In the genomic region with DNA sequence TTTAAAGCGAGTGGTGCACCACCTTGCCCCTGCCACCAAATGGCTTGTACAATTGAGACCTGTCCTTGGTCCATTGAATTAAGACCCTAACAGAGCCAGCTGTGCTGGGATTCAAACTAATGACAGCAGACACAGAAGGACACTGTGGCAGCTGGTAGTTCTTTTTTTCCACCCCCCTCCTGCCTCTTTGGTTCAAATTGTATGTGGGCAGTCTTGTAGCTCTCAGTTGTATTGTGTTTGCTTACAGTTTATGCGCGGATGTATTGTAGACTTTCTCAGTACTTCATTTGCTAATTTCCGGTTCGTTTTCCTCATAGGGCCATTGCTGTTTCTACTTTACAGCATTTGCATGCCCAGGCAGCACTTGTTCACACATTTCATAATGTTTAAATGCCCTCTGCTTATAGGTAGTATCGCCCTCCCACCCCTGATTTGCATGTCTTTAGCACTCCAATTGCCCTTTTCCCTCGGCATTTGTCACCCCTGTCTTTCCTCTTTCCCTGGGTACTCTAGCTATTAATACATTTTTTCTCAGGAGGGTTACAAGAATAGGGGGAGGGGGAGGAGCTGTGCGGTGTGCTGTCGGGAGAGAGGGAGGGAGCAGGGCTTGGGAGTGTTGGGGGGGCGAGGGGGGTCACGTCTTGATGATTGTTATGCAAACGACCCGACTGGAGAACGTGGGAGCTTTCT, we compare ENCODE assay signal across 9 mouse cellular contexts. TPM values are rescaled to one million over a fixed set of nuclear protein-coding genes. Genes with fewer than 3 reads are reported as not detected.
DNase-seq lines count a peak whose midpoint lies in the region; ATAC-seq lines count a peak whose summit lies in the region.
"Had no signal": no experiment of that assay in that cellular context is flagged by ENCODE, and none has a peak within 500 bp of the region (broad histone marks: within the 10 kb centered on the region; RNA-seq: fewer than 3 reads in every experiment).

No protein-coding gene starts in this region.

- no peaks in the 10 kb centered on the region for H3K27me3 ChIP-seq in lung, embryonic 15.5 days
- no peaks in the 10 kb centered on the region for H3K27me3 ChIP-seq in heart, embryonic 14.5 days (ENCODE audit: control insufficient read depth, insufficient read depth, low read length)
- H3K27me3 ChIP-seq in limb, embryonic 15.5 days, result no peaks in the 10 kb centered on the region
- H3K27me3 ChIP-seq in neural tube, embryonic 13.5 days, result no peaks in the 10 kb centered on the region

- no peak for DNase-seq in lung, postnatal 4 days
- DNase-seq in embryo, embryonic 11 days, result peak; percentile 83
- no peak for DNase-seq in gastrocnemius, postnatal 36 days
- DNase-seq in thymus, adult 18-20 months, result no peak

- peaks cover 19% of the 10 kb centered on the region for H3K4me1 ChIP-seq in lung, embryonic 15.5 days
- peaks cover 0 to 18% of the 10 kb centered on the region in 2 experiments; a peak in 2 of 4 replicates for H3K4me1 ChIP-seq in heart, embryonic 14.5 days (ENCODE audit: control insufficient read depth in 2 of 2, insufficient read depth in 2 of 2, low read length in 2 of 2)
- peaks cover 15% of the 10 kb centered on the region; the same call in 1 of the 2 replicates for H3K4me1 ChIP-seq in limb, embryonic 15.5 days
- H3K4me1 ChIP-seq in neural tube, embryonic 13.5 days (replicated peaks), result peaks cover 49% of the 10 kb centered on the region

- H3K9ac ChIP-seq in lung, embryonic 15.5 days, result peak overlapping the region; percentile 56; the same call in 1 of the 2 replicates
- peak overlapping the region; percentile 80 for H3K9ac ChIP-seq in heart, embryonic 14.5 days (ENCODE audit: low read length)
- H3K9ac ChIP-seq in limb, embryonic 15.5 days, result no peak overlapping the region
- H3K9ac ChIP-seq in neural tube, embryonic 13.5 days, result peak overlapping the region; percentile 96

- peak overlapping the region; percentile 69 for H3K4me3 ChIP-seq in lung, embryonic 15.5 days
- peak overlapping the region; percentile 63 to 72 for H3K4me3 ChIP-seq in heart, embryonic 14.5 days (ENCODE audit: control insufficient read depth in 1 of 2, insufficient read depth in 1 of 2, low read depth in 1 of 2, low read length in 2 of 2)
- peak overlapping the region; percentile 68 for H3K4me3 ChIP-seq in limb, embryonic 15.5 days
- H3K4me3 ChIP-seq in neural tube, embryonic 13.5 days, result peak overlapping the region; percentile 69

- no peaks in the 10 kb centered on the region for H3K36me3 ChIP-seq in lung, embryonic 15.5 days
- H3K36me3 ChIP-seq in heart, embryonic 14.5 days (ENCODE audit: control insufficient read depth, insufficient read depth, low read length), result no peaks in the 10 kb centered on the region
- H3K36me3 ChIP-seq in limb, embryonic 15.5 days, result no peaks in the 10 kb centered on the region
- H3K36me3 ChIP-seq in neural tube, embryonic 13.5 days, result no peaks in the 10 kb centered on the region

- peak overlapping the region; percentile 97 for H3K4me2 ChIP-seq in lung, embryonic 15.5 days
- H3K4me2 ChIP-seq in heart, embryonic 14.5 days (ENCODE audit: low read length), result peak overlapping the region; percentile 88
- peak overlapping the region; percentile 90 for H3K4me2 ChIP-seq in limb, embryonic 15.5 days
- H3K4me2 ChIP-seq in neural tube, embryonic 13.5 days, result peak overlapping the region; percentile 88

- no peak for ATAC-seq in lung, embryonic 15.5 days (ENCODE audit: borderline replicate concordance, extremely low read depth, low FRiP score, low TSS enrichment)
- ATAC-seq in heart, embryonic 14.5 days (ENCODE audit: insufficient number of reproducible peaks, insufficient read depth, low FRiP score, low read depth), result no peak
- no peak for ATAC-seq in limb, embryonic 15.5 days (ENCODE audit: insufficient number of reproducible peaks, low FRiP score, low TSS enrichment, low read depth)
- peak; percentile 16; the same call in 1 of the 2 replicates for ATAC-seq in neural tube, embryonic 13.5 days (ENCODE audit: low read depth)

- peak overlapping the region; percentile 75; the same call in 1 of the 2 replicates for H3K27ac ChIP-seq in lung, embryonic 15.5 days
- H3K27ac ChIP-seq in heart, embryonic 14.5 days (replicated peaks in 1 of 2; ENCODE audit: control insufficient read depth in 1 of 2, insufficient read depth in 1 of 2, low read depth in 2 of 2, low read length in 2 of 2), result peak overlapping the region; percentile 83 to 95
- H3K27ac ChIP-seq in limb, embryonic 15.5 days, result peak overlapping the region; percentile 83; the same call in 1 of the 2 replicates
- peak overlapping the region; percentile 100 for H3K27ac ChIP-seq in neural tube, embryonic 13.5 days (replicated peaks)
- H3K27ac ChIP-seq: macrophage had no signal

- 5% methylated on average over 14 of the region's 14 CpGs for WGBS in lung, embryonic 15.5 days
- WGBS in heart, embryonic 14.5 days, result under 1% methylated on average over 14 of the region's 14 CpGs
- 3% methylated on average over 14 of the region's 14 CpGs for WGBS in limb, embryonic 15.5 days
- WGBS in neural tube, embryonic 13.5 days, result 1% methylated on average over 14 of the region's 14 CpGs

- no peaks in the 10 kb centered on the region for H3K9me3 ChIP-seq in lung, embryonic 15.5 days
- H3K9me3 ChIP-seq in heart, embryonic 14.5 days (ENCODE audit: control insufficient read depth, low read length), result no peaks in the 10 kb centered on the region
- H3K9me3 ChIP-seq in limb, embryonic 15.5 days, result no peaks in the 10 kb centered on the region
- H3K9me3 ChIP-seq in neural tube, embryonic 13.5 days, result no peaks in the 10 kb centered on the region

- intact Hi-C loops in gastrocnemius, postnatal 36 days (cut with DNase I), result no loop called here

RNA-seq across cellular contexts. Expression of gene Cxxc4, which starts 2.5 kb away (rescaled TPM):
- 1.8 and 1.9 TPM in 2 replicates for polyA plus RNA-seq in lung, embryonic 15.5 days (2015; fragmentation: Nextera tagmentation; extraction: Ambion mirVana)
- polyA plus RNA-seq in heart, embryonic 14.5 days (2014; fragmentation: Nextera tagmentation; extraction: Ambion mirVana), result 5.4 and 6.2 TPM in 2 replicates
- 3.0 and 3.8 TPM in 2 replicates for polyA plus RNA-seq in limb, embryonic 15.5 days (2015; fragmentation: Nextera tagmentation; extraction: Ambion mirVana)
- 29.3 and 29.5 TPM in 2 replicates for polyA plus RNA-seq in neural tube, embryonic 13.5 days (2015; fragmentation: Nextera tagmentation; extraction: Ambion mirVana)
- under 1 TPM; 0.49 to 0.59 TPM for total RNA-seq in gastrocnemius, postnatal 36 days (2021)
- polyA plus RNA-seq: macrophage had no signal
